Mouse (Mus musculus) embryo, embryonic 11.5 days (tissue): ENCODE results near the gene Itpk1.

Source experiments
- DNase-seq: peaks from one replicate; pipeline ENCODE4 v3.0.0-alpha.2; 2012; ENCODE audit warnings: low read depth, low spot score

Itpk1 gene

GRCm38 (mm10) chr12:102713153-102713865 is 8.6 kb upstream of the Itpk1 start:
- DNase-seq, result no peak

- DNase-seq, result no peak
Observed at GRCm38 (mm10) chr12:102710851-102711375, 6.2 kb upstream of the Itpk1 start.

- no peak for DNase-seq
Observed at GRCm38 (mm10) chr12:102709896-102710295, 5.2 kb upstream of the Itpk1 start.

- no peak for DNase-seq
Observed at GRCm38 (mm10) chr12:102708220-102708619, 3.5 kb upstream of the Itpk1 start.

- DNase-seq, result no peak
Observed at GRCm38 (mm10) chr12:102706833-102707463, 2.2 kb upstream of the Itpk1 start.

GRCm38 (mm10) chr12:102705906-102706640 is 1.3 kb upstream of the Itpk1 start:
- DNase-seq, result no peak

- DNase-seq, result peak; percentile 57
Observed at GRCm38 (mm10) chr12:102705216-102705871, 614 bp upstream of the Itpk1 start.

GRCm38 (mm10) chr12:102703921-102704408 is 765 bp downstream of the Itpk1 start:
- no peak for DNase-seq

GRCm38 (mm10) chr12:102703441-102703840 is 1.3 kb downstream of the Itpk1 start:
- no peak for DNase-seq

GRCm38 (mm10) chr12:102703111-102703412 is 1.7 kb downstream of the Itpk1 start:
- DNase-seq, result no peak

- peak; percentile 68 for DNase-seq
Observed at GRCm38 (mm10) chr12:102702356-102703110, 2.2 kb downstream of the Itpk1 start.

GRCm38 (mm10) chr12:102701691-102702207 is 3.0 kb downstream of the Itpk1 start:
- no peak for DNase-seq

GRCm38 (mm10) chr12:102700453-102700852 is 4.3 kb downstream of the Itpk1 start:
- DNase-seq, result no peak

- DNase-seq, result no peak
Observed at GRCm38 (mm10) chr12:102699156-102699555, 5.6 kb downstream of the Itpk1 start.

- no peak for DNase-seq
Observed at GRCm38 (mm10) chr12:102698089-102698684, 6.5 kb downstream of the Itpk1 start.

- DNase-seq, result no peak
Observed at GRCm38 (mm10) chr12:102697381-102697780, 7.3 kb downstream of the Itpk1 start.

GRCm38 (mm10) chr12:102696635-102697354 is 7.9 kb downstream of the Itpk1 start:
- no peak for DNase-seq

GRCm38 (mm10) chr12:102695369-102696239 is 9.1 kb downstream of the Itpk1 start:
- no peak for DNase-seq

GRCm38 (mm10) chr12:102691761-102692160 is 13.0 kb downstream of the Itpk1 start:
- DNase-seq, result no peak
